Mouse (Mus musculus) layer of hippocampus, adult 9-11 months (tissue): Measurements from ENCODE around the gene Tmem151b.

Experiments
- DNase-seq: peaks from one replicate; pipeline ENCODE4 v3.0.0; 2022

Gene Tmem151b

DNA sequence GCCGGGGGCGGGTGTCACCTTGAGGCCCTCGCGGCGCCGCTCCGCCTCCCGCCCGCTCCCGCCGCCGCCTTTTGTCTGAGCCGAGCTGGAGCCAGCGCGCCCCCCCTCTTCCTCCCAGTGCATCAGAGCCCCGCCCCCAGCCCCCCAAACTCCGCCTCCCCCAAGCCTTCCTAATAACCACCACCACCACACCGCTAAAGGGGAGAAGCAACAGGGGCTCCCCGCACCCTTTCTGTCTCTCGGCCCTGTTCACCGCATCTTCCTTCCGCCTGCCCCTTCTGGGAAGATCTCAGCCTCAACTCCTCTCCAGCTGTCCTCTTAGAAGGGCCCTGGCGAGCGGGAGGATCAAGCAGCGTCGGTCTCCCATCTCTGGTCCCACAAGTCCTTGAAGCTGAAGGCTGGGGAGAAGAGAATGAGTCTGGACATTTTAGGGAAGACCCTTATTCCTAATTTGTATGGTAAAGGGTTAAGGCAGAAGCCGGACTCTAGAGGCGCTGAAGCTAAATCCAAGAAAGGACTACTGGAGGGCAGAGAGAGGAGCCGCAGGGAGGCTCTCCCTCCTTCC, at the start of gene Tmem151b:
Gene Tmem151b (minus strand): TSS at position 61 of the 565 bp plus-strand sequence.
- no peak for DNase-seq

DNA sequence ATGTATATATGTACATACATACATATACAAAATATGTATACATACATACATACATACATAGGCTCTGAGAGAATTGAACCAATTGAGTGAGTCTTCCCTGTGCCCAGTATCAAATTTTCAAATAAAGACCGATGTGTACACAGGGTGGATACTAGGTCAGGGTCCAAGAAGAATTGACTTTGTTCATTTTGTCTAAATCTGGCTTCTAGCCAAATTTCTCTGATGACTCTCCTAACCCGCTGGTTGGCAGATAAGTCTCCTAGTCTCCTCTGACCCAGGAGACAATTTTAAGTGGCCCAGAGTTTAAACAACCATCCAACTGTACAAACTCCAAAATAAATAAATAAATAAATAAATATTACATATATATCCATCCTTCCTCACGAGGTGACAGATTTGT, 49.4 kb upstream of the Tmem151b start:
- no peak for DNase-seq

DNA sequence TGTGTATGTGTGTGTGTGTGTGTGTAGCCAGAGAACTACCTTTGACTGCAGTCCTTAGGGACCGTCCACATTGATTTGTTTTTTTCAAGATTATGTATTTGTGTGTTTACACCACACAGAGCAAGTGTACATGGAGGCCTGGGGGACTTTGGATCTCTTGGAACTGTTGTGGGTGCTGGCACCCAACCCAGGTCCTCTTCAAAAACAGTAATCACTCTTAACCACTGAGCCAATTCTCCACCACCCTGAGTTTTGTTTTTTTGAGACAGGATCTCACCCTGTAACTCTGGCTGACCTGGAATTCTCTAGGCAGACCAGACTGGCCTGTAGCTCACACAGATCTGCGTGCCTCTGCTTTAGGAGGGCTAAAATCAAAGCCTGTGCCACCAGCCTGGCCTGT, 48.9 kb upstream of the Tmem151b start:
- DNase-seq = no peak

DNA sequence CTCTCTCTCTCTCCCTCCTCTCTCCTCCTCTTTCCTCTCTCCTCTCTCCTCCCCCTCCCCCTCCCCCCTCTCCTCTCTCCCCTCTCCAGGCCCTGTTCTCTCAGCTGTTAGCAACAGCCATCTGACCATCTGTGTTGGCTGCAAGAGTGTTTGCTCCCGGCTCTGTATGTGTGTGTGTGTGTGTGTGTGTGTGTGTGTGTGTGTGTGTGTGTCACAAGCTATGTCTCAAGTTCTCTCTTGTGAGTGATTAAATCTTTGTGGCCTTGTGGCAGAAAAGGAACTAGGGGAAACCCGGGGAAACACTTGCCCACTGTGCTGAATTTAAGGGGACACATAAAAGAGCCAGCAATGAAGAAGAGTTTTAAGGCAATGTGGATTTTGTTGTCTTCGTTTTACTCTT, 48.3 kb upstream of the Tmem151b start:
- DNase-seq = no peak

DNA sequence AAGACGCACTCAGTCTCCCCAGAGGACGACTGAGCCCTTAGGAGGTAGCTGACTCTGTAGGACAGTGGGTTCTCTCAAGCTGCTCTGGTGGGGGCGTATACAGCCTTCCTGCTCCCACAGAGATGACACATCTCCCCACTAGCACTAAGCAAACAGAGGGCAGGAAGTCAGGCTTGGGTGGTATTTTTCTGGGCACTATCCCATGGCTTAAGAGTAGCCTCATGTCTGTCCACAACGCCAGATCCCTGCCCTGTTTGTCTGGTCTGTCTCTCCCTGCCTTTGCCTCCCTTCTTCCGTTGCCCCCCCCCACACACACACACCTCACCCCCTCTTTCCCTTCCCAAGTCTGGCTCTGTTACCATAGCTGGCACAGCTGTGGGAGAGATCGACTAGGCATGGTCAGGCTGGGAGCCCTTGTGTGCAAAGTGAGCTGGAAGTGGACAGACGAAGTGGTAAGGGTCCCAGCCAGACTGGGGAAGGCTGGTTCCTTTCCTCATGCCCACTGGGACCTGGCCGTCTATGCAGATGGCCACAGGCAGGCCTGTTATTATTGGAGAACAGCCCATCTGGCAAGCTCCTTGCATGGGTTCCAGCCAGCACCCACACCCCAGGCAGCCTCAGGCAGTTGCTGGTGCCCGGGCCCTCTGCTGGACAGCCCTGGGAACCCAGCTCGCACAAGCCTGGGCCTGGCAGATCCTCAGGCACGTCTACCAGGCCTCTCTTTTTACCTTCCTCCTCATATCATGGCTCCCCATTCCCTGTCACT, 47.3 kb upstream of the Tmem151b start:
- DNase-seq = peak; percentile 69

DNA sequence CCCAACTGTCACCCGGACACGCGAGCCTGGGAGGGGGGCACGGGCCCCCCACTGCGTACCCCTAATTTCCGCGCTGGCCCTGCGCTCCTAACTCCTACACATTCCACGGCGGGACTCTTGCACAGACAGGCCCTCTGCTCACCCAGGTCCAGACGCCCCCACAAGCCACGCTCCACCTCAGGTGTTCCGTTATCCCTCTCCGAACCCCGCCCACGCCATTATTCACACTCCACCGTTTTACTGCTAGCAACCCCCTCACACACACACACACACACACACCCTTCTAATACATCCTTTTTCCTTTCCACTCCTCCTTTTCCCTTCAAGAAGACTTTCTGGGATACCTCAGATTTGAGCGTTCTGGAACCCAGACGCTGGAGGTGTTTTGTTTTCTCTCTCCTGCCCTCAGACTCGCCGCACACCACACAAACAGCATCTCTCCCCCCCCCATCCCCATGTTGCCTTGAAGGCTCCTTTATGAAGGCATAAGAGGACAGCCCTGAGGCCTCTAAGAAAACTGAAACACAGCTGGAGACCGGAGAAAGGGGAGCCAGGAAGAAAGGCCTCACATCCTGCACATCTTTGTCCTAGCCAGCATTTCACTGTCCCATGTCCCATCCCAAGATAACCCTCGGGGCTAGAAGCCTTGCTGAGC, 46.4 kb upstream of the Tmem151b start:
- no peak for DNase-seq

DNA sequence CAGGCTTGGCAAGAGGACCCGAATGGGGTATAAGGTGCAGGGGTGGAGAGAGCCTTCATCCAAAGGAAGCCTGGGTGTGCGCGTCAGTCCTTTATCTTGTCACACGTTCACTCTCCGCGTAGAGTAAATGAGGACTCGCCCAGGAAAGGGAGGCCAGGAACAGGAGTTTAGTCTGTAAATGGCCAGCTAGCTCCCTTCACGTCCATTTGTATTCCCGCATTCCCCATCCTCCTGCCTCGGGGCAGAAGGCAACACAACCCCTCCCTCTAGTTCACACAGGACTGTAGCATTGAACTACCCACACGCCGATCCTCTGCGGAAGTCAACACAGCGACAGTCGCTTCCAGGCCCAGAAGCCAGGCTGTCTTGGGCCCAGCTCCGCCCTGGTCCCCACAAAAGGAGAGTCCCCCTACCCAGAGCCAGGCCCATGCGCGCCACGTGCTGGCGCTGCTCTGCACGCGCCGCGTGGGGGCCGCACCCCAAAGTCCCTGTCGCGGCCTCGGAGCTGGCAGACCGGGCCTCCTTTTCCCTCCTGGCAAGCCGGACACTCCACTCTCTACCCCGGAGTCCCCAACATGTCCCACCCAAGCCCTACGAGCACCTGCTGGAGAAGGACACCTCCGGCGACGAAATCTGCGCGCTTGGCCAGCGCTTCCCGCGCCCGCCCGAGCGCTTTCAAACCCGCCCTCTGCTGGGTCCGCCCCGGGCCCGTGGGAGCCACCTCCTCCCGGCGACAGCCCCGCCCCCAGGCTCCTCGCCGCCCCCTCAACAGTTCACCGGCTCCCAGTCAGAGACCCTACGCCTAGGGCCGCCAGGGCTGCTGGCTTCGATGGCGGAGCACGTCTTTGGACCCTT, 45.6 kb upstream of the Tmem151b start:
- no peak for DNase-seq

DNA sequence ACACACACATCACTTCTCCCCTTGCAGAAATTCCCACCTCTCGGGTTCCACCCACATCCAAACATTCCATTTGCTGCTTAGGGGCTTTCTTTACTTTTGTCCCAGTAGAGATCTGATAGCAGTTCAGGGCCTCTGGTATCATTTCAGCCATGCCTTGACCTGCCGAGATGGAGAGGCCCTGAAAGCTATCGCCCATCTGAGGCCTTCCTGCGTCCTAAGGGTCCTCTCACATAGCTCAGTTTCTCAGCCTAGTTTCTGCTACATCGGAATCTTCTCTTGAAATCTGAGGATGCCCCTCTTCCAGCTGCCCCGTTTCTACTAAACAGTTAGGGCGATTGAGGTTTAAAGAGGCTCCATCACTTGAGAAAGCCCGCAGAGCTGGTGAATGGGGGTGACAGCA, 44.7 kb upstream of the Tmem151b start:
- DNase-seq = no peak

DNA sequence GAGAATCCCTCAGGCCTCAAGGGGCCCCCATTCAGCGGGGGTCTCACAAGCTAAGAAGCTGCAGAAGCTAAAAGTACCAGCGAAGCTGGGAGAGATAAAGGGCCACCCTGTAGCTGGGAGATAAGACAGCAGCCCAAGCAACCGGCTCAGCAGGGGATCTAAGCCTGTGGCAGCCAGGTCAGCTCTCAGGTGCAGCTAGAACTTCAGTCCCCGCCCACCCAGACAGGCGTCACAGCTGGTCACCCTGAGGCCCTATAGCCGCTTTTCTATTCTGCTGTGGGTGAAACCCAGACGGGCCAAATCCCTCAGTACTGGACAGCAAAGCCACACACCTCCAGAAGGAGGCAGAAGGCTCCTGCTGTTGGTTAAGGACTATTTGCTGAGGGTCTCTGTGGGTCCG, 44.0 kb upstream of the Tmem151b start:
- no peak for DNase-seq

DNA sequence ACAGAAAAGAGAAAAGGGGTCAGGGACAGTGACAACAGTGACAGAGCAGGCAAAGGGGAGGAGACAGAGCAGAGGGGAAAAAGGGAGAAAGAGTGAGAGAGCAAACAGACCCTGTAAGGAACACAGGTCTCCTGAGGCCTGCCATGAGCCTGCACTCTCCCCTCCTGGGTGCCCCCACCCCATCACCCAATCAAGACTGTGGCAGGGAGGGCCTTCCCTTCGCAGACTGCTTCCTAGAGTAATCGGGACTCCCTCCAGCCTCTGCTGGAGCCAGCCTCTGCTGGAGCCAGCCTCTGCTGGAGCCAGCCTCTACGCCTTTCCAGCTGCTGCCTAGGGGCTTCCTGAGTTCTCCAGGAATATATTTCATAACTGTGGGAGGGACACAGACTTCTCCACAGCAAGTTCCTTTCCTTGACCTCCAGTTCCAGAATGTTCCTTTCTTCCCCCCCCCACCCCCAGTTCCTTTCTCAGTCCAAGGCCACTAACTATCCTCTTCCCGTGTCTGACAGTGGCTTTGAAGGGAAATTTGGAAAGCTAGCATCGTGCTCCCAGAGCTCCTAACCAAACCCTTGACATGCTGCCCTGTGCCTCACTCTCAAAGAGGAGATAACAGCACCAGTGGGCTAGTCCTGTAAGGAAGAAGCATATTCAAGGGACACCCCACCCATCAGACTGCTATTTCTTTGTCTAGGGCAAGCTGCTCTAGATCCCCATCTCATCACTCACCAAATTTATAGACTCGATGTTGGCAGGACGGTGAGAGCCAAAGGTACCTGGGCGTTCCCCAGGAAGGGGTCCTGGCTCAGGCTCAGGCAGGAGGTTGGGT, 43.3 kb upstream of the Tmem151b start:
- DNase-seq = no peak

DNA sequence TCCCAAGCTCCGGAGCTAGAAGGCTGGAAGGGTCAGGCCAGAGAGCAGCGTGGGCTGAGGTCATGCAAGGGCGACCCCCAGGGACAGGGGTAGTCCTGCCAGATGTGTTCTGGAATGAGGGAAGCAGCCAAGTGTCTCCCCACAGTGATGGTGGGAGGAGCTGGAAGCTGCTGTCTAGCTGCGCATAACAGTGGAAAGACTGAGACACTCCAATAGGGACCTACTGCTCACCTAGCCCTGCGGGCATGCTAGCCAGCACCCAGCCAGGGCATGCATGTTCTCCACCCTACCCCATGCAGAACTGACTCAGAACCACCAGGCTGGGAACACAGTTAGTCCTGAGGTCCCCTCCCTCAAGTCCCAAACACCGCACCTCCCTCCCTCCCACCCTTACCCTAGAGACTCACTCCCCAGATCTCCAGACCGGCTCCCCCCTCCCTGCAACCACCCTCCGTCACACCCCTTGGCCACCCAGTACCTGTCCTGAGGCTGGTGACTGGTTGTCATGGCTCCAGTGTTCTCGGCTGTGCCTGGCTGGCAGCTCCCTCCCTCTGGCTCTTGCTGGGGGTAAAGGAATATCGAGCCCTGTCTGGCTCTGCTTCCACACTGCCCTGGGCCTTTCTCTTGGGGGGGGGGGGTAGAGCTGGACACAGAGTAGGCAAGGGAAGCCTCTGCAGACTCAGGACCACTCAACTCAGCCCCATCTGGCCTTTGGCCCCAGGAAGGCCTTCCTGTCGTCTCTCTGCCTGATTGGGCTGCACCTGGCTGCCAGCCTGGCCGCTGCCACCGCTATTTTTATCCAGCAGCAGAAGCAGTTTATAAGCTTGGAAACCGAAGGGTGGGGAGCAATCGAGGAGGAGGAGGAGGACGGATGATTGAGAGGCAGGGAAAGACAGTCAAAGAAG, 42.5 kb upstream of the Tmem151b start:
- DNase-seq = no peak

DNA sequence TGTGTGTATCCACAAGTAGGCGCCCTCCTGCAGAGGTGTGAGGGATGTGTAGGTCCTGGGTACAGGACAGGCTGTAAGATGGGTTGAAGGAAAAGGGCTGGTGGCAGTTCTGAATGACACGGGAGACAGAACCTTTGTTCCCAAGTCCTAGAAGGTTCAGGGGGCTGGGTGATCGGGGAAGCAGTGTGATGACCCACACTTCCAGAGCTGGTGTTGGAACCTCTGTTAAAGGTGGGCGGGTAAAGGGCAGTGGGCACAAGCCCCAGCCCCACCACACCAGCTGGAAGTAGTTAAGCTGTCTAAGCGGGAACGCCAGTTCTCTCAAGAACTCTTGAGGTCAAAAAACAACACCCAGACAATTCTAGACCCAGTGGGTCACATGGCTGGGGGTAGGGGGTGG, 40.9 kb upstream of the Tmem151b start:
- no peak for DNase-seq

DNA sequence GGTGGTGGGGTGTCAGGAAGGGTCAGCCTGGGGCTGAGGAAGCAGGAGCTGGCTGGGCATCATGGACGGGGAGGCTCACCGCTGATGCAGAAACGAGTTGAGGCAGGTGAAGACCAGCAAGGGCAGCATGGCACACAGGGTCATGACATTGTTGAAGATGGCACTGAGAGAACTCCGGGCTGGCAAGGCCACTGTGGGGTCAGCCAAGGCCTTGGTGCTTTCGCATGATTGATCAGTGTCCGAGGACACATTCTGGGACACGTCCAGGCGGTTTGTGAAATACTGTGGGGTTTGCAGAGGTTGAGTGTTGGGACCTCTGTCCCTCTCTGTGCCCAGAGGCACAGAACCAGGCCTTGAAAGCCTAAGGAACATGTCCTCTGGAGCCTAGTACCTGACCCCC, 40.4 kb upstream of the Tmem151b start:
- DNase-seq = no peak

DNA sequence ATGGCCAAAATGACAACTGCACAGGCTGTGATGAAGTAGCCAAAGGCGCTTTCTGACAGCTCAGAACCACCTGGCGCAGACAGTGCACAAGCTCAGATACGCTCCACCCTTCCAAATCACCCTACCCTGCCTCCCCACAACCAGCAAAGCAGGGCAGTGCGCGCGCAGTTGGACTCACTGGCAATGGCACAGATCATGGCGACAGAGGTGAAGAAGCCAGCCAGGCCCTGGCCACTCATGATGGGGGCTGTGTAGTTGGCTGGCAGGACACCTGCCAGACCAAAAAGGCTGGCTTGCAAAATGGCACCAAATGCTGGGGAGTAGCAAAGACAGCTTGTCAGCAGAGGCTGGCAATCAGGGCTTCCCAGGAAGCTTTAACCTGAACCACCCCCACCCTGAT, 39.8 kb upstream of the Tmem151b start:
- no peak for DNase-seq

DNA sequence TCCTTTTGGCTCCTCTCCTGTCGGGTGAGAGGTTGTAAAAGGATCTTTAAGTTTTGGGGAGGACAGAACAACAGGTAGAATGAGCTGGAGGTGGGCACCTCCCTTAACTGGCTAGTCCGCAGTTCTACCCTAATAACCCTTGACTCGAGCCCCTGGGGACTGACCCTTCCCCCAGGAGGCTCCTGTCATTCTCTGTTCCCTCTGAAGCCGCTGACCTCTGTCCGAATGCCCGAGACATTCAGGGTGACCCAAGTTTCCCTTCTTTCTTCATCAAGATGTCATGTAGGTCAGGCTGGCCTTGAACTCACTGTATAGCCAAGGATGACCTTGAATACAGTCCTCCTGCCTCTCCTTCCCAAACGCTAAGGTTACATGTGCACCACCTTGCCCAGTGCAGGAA, 38.9 kb upstream of the Tmem151b start:
- DNase-seq = no peak

DNA sequence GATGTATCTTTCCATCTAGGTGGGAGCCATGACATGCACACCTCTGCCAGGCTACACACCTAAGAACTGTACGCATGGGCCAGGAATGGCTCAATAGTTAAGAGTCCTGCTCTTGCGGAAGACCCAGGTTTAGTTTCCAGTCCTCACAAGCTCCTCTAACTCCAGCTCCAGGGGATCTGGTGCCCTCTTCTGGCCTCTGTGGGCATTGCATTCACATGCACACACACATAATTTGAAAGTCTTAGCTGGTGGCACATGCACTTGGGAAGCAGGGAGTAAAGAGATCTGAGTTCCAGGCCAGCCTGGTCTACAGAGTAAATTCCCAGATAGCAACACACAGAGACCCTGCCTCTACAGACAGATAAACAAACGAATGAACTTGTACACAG, 37.0 kb upstream of the Tmem151b start:
- DNase-seq = no peak

DNA sequence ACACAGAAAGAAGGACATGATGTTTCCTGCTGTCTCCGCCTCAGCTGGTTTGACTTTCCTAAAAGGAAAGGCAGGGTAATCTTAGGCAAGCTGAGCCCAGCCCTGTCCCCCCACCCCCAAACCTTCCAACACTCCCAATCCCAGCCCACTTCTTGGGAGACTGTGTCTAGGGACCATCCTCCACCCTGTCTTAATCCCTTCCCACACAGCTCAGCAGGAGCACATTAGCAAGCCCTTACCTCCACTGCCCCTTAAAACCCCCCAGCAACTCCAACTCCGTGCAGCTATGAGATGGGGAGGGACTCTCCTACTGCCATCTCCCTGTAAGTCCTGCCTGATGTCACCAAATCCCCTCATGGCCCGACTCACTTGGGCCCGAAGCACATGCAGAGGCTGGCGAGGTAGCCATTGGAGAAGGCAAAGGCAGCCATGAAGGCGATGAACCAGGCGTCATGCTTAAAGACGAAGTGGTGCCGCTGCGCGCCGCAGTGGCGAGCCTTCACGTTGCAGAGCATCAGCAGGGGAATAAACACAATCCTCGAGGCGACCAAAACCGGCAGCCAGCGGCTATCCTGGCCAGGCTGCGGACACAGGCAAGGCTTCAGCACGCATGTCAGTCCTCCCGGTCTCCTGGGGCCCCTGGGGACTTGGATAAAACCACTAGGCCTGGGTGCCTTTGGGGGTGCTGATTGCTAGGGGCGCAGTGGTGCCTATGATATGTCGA, 36.4 kb upstream of the Tmem151b start:
- DNase-seq = no peak

DNA sequence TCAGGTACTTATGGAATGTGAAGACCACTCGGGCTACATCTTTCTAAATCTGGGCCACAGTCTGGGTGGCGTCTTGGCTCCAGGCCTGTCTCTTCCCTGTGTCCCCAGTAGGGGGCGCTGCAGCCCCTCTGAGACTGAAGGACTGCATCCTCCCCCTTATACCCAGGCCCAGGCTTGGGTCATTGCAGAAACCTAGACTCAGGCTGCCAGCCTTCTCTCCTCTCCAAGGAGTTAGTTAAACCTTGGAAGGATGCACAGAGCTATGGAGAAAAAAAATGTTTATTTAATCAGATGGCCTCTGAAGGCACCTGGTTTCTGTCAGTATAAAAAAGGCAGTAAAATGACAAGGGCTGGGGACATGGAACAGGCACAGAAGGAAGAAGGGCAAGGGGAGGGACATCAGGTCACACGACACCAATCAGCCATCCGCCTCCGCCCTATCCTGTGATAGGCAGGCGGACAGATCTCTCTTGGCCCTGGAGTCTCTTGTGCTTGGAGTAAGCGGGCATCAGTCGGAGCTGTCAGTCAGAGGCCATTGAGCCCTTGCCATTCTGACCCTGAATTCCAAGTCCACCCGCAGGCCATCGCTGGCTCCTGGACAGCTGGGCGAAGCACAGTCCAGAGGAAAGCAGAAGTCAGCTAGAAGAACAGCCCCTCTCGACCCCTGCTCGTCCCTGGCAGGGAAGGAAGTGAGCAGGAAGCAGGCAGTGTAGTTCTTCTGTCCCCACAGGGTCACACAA, 35.6 kb upstream of the Tmem151b start:
- peak; percentile 70 for DNase-seq

DNA sequence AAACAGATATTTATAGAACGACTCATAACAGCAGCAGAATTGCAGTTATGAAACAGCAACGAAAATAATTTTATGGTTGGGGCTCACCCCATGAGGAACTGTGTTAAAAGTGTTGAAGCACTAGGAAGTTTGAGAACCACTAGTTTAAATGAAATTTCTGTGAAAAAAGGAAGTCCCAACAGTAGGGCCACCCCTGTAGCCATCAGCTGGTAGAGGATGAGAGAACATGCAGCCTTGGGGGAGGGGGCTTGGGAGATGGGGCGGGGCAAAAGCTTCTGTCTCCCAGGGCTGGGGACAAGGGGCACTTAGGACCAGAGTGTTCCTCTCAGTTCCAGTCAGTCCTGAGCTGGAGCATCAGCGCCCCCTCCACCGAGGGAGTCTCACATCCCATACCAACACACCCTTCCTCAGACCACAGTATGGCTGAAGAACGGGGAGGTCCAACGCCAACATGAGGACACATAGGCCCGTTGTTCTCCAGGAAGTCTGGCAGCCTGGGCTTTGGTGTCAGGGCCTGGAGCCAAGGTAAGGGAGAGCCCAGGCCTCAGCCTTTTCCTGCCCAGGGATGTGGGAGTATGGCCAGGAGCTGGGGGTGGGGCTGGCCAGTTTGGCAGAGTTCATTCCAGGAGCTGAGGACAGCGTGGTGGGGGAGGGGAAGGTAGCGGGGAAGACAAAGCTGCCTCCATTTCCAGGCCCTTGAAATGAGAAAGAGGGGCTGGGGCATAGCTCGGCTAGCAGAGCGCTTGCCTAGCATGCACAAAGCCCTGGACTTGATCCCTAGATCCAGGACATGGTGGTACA, 34.8 kb upstream of the Tmem151b start:
- peak; percentile 77 for DNase-seq
